Mouse (Mus musculus): ENCODE measurements at regions not wholly inside any gene's neighbourhood (a gene's known extent, or its start where the extent isn't known, plus 50 kb on each side); places are given as distances from the start of the nearest gene placed in this dataset.
A peak's percentile ranks its signal among the peaks of the same experiment; 100 is the strongest.

DNA sequence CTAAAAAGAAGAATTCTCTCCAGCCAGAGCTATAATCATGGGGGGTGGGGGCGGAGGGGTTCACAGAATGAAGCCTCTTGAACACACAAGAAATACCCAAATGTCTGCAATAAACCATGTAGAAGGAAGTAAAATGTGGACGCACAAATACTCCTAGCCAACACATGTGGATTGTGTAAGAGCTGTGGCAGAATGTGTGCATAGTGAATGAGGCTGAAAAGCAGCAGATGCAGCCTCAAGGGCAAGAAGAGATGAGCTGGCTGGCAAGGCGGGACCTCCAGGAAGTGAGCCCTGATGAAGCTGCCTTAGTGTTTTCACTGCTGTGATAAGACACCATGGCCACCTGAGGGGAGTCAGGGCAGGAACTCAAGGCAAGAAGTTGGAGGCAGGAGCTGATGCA, 53.3 kb upstream of the Arhgap28 start:
- peak; percentile 65; the same call in 1 of the 2 replicates for ATAC-seq (replicated peaks; ENCODE audit: low read depth, poor library complexity, severe bottlenecking)

DNA sequence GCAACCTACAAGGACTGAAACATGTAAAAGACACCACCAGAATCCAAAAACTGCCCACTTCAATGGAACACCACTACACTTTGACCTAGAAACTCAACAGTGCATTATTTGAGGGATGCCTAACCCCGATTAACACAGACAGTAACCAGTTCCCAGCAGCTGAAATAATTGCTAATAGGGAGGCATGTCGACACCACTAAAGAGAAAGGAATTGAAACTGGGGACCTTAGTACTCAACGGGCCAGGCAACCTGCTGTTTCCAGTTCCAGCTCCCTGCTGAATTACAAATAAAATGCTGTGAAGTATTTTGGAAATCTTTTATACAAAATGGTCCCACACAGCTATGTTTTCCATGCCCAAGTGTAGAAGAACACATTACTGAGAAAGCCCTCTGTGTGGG, 56.5 kb upstream of the Arhgap28 start:
- no peak for ATAC-seq (replicated peaks; ENCODE audit: low read depth, poor library complexity, severe bottlenecking)

DNA sequence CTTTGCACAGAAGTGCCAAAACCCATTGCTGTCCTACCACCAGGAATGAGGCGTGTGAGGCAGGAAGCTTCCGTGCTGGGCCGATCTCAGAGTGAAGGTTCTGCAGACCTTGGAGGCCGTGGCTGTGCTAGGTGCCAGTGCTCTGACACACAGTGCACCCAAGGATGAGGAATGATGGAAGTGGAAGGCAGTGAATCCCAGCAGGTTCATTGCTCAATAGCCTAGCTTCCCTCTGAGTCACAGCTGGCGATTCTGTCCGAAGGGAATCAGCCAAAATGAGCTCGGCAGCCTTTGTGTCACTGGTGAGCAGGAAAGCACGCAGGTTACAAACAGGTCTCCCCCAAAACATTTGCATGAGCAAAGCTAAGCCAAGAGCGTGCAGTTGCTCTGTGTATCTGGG, 61.8 kb upstream of the Arhgap28 start:
- no peak for ATAC-seq (replicated peaks; ENCODE audit: low read depth, poor library complexity, severe bottlenecking)

DNA sequence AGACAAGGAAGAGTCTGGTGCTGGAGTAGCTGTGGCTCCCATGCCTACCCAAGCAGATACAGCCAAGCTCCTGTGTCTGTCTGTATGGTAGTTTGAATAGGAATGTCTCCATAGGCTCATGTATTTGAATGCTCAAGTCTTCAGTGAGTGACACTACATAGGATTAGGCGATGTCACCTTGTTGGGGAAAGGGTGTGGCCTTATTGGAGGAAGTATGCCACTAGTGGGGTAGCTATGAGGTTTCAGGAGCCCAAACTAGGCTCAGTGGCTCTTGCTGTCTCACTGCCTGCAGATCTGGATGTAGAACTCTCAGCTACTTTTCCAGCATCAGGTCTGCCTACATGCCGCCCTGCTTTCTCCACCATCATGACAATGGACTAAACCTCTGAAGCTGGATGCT, 62.3 kb upstream of the Arhgap28 start:
- no peak for ATAC-seq (replicated peaks; ENCODE audit: low read depth, poor library complexity, severe bottlenecking)

DNA sequence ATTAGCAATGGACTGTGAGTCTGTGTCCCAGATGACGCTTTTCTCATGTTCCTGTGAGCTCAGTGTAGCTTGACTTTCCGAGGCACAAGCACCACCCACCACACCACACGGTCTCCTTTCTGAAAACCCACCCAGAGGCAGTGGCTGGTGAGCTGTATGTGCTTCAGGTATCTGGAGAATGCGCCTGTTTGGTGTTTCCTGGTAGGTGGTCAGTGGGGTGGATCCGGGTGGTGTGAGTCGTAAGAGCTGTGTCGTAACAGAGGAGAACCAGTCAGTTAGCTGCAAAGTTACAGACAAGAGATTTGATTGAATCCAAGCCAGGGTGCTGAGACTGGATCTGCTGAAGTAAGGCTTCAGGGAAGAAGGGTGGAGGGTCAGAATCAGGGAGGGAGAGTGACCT, 65.1 kb upstream of the Arhgap28 start:
- no peak for ATAC-seq (replicated peaks; ENCODE audit: low read depth, poor library complexity, severe bottlenecking)

DNA sequence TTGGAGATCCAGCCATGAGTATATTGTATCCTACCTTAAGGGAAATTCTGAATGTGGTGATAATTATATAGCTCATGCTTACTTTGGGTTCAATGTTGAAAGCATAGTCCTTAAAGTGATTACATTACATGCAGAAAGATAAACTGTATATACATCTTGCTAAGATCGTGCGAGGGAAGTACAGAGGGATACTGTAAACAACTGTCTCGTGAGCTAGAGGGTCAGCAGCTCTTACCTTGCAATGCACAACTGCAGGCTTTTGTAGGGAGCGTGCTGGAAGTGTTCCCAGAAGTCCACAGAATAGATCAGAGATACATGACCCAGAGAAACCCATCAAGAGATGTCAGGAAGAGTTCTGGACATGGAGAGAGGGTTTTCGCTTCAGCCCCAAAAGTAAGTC, 65.6 kb upstream of the Arhgap28 start:
- ATAC-seq (replicated peaks; ENCODE audit: low read depth, poor library complexity, severe bottlenecking): no peak

DNA sequence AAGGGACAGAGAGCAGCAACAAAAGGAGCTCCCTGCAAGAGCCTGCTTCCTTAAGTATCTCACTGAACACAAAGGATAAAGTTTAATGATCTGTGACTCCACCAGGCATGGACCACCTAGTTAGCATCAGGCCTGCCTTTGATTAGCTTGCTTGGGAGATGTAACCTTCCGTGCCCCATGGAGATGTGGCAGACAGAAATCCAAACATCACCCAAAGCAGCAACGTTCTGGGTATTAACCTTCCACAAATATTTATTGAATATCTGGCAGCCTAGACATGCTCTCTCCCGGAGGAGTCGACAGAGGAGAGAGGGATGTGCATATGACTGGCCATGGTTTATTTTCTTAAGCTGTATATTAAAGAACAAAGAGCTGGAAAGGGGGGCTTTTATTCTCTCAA, 67.6 kb upstream of the Arhgap28 start:
- ATAC-seq (replicated peaks; ENCODE audit: low read depth, poor library complexity, severe bottlenecking): no peak

DNA sequence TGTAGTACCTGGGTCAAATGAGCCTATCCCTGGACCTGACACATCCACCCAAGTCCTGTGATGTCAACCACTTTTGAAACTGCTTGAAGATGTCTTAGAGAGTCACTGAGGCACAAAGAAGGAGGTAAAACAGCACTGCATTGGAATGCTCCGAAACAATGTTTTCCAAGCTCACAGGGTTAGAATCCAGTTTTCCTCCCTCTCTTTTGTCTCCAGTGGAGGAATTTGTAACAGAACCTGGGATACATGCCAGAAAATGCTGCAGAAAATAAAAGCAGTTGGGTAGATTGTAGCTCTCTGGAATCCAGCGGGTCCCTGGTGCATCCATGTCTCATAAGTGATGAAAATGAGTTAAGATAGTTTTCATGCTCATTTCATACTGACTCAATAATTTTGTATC, 71.8 kb upstream of the Arhgap28 start:
- no peak for ATAC-seq (replicated peaks; ENCODE audit: low read depth, poor library complexity, severe bottlenecking)

DNA sequence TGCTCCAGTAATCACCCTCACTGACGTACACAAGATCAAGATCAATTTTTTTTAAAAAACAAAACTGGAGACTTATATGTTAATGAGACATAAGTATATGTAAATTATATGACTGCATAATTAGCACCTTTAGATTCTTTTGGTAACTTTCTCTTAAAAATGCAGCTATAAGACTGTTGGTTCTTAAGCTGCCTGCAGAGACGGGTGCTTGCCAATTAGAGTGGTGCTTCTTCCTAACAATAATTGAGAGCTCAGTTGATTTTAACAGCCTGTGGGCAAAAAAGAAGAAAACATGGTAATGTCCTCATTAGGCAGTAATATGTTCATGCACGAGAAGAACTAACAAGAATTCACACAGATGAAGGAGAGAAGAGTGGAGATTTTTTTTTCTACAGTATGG, 74.8 kb upstream of the Arhgap28 start:
- ATAC-seq (replicated peaks; ENCODE audit: low read depth, poor library complexity, severe bottlenecking): no peak

DNA sequence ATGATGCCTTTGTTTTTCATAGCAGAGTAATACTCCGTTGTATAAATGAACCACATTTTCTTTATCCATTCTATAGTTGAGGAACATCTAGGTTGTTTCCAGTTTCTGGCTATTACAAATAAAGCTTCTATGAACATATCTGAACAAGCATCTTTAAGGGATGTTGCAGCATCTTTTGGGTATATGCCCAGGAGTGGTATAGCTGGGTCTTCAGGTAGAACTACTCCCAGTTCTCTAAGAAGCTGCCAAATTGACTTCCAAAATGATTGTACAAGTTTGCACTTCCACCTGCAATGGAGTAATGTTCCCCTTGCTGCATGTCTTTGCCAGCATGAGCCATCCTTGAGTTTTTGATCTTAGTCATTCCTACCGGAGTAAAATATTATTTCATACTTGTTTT, 80.5 kb upstream of the Arhgap28 start:
- ATAC-seq (replicated peaks; ENCODE audit: low read depth, poor library complexity, severe bottlenecking): no peak

DNA sequence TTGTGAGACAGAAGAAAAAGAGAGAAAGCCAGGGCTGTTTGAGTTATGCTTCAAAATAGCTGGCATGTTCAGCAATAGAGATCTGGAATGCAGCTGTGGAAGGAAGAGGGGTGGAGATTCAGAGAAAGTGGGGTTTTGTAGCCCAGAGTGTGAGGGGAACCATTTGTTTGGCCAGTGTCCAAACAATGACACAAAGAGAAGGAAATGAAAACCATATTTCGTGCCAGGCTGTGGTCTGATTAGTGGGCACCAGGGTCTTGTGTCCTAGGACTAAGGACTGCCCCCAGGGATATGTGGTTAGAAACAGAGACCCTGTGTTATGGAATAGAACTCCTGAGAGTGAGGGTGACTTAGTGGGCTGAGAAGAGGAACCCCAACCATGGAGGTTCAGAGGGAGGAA, 83.2 kb upstream of the Arhgap28 start:
- ATAC-seq (replicated peaks; ENCODE audit: low read depth, poor library complexity, severe bottlenecking): peak; percentile 100

DNA sequence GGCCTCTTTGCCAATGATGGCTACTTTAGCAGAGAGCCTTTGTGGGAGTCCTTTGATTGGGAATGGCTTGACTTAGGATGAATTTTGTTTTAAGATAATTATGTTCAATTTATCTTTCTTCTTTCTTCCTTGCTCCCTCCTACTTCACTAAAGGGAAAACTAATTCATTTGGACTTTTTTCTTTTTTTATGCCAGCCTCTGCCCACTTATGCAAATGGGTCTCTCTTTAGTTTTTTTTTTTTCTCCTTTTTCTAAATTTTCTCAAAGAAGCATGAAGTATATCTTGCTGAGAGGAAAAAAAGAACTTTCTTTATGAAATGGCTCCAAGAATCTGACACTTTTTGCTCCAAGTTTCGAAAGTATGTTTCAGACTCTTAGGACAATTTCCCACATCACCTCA, 85.3 kb upstream of the Arhgap28 start:
- ATAC-seq (replicated peaks; ENCODE audit: low read depth, poor library complexity, severe bottlenecking): no peak

DNA sequence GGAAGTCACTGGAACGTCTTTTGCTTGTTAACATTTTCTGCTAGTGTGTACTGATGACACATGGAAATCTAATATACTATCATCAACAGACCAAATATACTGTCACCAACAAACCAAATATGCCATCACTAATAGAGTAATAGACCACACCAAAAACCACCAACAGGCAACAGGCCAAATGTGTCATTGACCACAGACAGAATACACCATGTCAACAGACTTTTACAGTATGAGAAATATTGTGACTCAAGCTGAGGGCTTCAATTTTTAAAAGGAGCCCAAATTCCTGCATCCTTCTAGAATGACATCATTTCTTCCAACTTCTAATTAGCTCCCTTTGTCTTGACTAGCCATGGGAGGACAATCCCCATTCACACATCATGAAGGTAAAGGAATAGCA, 85.9 kb upstream of the Arhgap28 start:
- ATAC-seq (replicated peaks; ENCODE audit: low read depth, poor library complexity, severe bottlenecking): no peak

DNA sequence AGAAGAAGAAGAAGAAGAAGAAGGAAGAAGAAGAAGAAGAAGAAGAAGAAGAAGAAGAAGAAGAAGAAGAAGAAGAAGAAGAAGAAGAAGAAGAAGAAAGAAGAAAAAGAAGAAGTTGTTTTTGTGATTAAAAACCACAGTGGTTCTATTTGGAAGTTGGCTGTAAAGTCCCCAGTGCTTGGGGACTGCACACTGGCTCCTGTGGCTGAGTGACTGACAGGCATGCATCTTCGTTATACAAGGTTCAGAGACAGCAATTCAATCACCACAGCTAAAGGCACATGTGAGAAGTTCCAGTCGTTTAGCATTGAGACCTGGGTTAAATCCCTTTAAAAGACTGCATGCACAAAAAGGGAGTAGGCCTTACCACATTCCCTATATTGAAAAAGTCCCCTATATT, 93.1 kb upstream of the Arhgap28 start:
- ATAC-seq (replicated peaks; ENCODE audit: low read depth, poor library complexity, severe bottlenecking): no peak

DNA sequence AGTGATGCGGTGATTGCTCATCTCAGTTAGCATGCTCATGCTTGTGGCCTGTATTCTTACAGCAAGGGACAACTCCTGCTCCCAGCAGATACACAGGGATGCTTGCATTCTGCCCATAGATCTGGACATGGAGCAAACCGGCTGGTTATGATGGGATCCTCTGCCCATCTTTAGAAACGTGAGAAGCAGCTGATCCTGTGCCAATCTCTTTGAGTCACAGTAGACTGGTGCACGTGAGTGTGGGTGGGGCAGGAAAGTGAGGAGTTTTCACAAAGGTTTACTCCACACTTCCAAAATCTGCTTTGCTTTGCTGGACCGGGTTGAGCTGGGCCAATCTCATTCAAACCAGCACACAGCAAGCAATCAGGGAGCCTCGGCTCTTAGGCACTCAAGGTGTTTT, 93.5 kb upstream of the Arhgap28 start:
- ATAC-seq (replicated peaks; ENCODE audit: low read depth, poor library complexity, severe bottlenecking): no peak

DNA sequence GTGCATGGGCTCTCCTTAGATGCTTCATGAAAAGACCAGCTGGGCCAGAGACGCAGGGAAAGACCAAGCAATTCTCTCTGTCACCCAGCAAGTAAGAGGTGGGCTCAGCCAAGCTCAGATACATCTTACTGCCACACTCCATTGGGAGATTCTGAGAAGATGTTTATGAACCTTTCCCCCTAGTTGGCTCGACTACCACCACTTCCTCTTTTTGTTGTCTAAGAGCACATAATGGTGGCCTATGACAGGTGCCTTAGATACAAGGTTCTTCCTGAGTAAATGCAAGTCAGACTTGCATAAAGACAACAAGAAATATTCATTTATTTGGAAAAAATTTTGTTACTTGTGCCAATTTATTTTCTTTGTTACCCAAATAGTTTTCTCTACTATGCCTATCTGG, 96.2 kb upstream of the Arhgap28 start:
- ATAC-seq (replicated peaks; ENCODE audit: low read depth, poor library complexity, severe bottlenecking): peak; percentile 92

DNA sequence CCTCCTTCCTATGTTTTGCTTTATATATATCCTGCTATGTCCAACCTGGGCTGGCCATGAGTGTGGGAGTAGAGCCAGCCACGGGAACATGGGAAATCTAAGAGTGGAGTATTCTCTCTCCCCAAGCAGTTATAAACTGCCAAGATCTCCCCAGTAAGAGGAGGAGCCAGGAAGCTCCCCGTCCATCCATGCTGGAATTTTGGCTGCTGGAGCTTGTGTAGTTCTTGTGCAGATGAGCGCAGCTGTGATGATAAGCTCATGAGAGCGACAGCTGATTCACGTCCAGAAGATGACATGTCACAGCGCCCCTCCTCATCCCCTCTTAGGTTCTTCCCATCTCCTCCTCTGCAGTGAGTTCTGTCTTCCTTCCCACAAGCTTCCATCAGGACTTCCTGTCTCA, 99.4 kb upstream of the Arhgap28 start:
- no peak for ATAC-seq (replicated peaks; ENCODE audit: low read depth, poor library complexity, severe bottlenecking)

DNA sequence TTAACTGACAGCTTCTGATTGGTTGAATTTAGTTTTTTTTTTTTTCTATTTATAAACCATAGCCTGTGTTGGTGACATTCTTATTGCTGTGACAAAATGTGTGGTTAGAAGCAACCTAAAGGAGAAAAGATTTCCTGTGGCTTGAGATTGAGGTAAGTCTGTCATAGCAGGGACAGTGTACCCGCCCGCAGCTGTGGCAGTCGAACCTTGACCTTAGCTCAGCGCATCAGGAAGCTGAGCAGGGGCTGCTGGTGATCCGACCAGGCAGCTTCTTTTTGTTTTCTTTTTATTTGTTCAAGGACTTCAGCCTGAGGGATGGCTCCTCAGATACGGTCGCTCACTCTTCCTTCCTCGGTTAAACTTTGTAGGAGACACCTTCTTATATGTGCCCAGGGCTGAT, 102.4 kb upstream of the Arhgap28 start:
- ATAC-seq (replicated peaks; ENCODE audit: low read depth, poor library complexity, severe bottlenecking): peak; percentile 91

DNA sequence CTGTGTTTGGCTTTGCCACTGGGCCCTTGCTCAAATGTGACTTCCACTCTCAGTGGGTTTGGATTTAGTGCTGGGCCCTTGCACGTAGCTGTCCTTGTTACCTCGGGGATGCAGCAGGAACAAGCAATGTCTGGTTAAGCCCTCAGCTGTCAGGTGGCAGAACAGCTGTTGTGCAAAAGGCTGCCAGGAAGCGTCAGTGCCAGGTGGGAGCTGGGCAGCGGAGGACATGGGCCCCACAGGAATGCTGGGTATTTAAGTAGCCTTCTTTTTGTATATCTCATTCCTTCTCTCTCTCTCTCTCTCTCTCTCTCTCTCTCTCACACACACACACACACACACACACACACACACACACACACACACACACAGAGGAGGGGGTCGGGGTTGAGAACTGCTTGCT, 104.0 kb upstream of the Arhgap28 start:
- no peak for ATAC-seq (replicated peaks; ENCODE audit: low read depth, poor library complexity, severe bottlenecking)

DNA sequence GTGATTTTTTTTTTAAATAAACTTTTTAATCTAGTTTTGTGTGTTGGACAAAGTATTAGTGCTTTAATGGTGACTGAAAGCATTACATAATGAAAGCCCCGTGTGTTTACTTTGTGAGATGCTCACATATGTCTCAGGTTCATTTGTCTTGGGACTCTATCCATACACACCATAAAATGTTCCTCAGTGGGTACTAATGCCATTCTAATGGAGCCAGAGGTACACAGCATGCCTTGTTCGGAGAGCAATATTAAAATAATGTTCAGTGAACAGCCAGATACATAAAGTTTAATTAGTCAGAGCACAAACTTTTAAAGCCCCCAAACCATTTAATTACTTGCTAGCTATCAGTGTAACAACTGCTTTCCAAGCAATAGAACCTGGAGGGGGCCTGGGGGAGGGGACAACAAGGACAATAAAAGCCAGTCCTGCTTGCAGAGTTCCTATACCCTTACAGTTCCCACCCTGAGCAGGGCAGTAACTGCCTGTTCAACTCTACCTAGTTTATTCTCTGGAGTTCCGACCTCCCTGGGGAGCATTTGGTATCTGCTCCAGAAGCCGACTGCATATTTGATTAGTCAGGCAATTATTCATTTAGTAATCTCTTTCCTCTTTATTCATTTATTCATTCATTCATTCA, 108.0 kb upstream of the Arhgap28 start:
- no peak for ATAC-seq (replicated peaks; ENCODE audit: low read depth, poor library complexity, severe bottlenecking)

DNA sequence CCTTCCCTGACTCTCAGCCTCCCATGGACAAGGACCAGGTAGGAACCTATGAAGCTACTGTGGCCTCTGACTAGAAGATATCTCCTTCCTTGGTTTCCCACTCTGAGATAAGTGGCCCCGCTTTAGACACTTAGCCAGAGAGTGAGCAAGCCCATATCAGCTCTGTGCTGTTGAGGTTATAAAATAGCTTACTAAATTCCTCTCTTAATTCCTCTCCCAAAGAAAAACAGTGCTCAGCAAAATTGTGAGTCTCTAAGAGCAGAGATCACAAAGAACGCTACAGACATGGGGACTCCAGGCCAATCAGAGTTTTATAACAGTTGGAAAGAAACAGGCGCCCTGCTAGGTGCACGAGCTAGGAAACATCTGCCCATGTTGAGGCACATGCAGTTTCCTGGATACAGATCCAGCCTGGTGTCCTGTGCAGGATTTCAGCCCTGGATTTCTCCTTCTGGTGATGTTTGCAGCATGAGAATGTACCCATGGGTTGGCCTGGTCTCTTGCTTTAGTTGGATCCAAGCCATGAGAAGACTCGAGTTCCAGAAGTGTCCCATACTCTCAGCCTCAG, 108.9 kb upstream of the Arhgap28 start:
- no peak for ATAC-seq (replicated peaks; ENCODE audit: low read depth, poor library complexity, severe bottlenecking)

DNA sequence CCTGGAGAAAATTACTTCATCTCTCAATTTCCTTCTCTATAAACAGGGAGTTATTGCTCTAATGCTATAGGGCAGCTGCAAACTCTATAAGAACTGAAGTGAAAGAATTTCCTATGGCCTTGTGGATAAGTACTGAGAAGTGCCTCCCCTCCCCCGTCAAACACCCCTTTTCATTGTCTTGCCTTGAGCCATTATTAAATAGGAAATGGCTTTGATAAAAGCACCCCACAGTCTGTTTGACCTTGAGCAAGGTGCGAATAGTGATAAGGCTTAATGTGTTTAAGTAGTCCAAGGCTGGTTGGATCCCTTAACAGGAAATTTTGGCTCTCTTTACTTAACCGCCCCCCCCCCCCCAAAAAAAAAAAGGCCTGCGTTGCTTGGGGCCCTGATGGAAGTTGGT, 111.7 kb upstream of the Arhgap28 start:
- peak; percentile 10; the same call in 1 of the 2 replicates for ATAC-seq (replicated peaks; ENCODE audit: low read depth, poor library complexity, severe bottlenecking)

Measured in common myeloid progenitor, adult 5-6 weeks (primary cell).